Mouse (Mus musculus) CD4-positive, CD25-positive, alpha-beta regulatory T cell, adult 4 months (primary cell): ENCODE measurements around the gene Slc2a9. TPM values are rescaled to one million over a fixed set of nuclear protein-coding genes. Genes with fewer than 3 reads are reported as not detected.

Experiments
- ATAC-seq: one replicate; pipeline ENCODE4 v1.8.0; 2017
- polyA plus RNA-seq, 2 experiments: library from polyadenylated mRNA; unstranded; fragments of 100-300 nt; shearing (Covaris generic); gene quantifications; one replicate each; pipeline ENCODE4 v1.2.1; 2017

Gene Slc2a9
- polyA plus RNA-seq, 2 experiments from 2014 or later, result 7.9 TPM

DNA sequence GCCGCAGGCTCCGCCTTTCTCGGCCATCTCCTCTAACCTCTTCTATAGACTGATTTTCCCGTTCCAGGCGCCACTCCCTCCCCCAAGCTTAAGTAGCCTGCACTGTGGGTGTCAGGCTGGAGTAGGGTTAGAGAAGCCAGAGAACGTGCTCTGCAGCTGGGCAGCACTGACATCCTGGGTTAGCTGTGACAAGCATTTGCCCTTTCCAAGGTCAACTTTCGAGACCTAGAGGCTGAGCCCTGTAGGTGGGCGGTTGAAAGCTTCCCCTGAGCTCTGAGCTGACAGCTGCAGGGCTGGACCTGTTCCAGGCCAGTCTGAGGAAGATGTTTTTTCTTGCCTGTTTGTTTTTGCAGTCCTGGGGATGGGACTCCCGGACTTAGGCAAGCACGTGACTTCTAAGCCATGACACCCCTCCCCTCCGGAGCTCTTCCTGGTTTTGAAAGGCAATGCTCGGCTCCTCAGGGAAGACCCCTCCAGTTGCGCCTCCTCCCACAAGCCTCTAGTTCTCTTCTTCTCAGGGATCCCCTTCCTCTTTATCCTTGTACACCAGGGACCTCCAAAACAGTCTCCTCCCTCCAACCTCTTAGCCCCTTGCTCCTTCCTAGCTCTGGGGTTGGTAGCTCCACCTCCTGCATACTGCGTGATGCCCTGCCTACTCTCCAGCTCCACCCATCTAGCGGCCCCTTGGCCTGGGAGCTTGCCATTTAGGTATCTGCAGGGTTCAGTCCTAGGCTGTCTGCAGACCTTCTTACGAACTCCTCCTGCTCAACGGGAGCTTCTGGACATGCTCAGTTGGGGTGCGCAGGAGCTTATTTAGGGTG lies 136.1 kb downstream of the Slc2a9 start:
- no peak for ATAC-seq

DNA sequence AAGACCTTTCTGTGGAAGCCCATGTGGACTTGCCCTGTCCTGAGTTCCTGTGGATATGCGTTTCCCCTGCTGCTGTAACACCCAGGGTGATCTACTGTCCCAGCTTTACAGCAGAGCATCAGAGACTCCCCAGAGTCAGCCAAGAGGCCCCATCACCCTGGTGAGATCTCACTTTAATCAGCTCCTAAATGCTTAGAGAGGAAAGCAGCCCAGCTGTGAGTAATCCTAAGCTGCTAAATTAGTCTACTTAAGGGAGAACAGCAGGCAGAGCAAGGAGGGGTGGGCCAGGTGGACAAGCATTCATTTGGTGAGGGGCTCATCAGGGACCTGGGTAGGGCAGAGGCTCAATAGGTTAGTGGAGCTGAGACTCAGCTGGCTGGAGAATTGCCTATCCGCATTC lies 137.4 kb downstream of the Slc2a9 start:
- ATAC-seq, result no peak

DNA sequence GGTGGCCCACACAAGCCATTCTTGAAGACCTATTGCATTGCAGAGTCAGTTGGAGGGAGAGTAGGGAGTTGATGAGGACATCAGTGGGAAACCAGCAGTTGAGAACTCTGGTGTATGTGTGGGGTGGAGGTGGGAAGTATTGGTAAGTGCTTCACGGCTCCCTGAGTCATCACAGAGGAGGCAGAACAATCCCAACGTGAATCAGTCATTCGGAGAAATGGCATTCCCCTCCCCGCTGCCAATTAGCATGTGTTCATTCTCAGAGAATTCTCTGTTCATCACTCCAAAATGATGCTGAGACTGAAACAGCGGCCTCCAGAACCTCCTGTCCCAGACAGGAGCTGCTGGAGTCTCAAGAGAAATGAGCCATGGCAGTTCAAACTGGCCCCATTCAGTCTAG lies 138.5 kb downstream of the Slc2a9 start:
- ATAC-seq, result no peak

DNA sequence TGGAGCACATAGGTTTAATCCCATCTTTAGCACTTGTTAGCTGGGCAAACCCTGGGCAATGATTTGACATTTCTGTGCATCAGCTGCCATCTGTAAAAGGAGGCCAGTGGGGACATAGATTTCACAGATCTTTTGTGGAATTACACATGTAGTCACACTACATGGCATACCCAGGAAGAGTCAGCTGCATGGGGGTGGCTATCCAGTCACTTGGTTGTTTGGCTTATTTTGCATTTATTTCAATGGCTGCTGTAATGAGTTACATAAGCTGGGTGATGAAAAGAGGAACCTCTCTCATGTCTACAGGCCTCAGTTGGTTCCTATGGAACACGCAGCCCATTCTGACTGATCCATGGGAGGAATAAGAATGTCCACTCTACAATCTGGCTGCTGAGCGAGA lies 143.2 kb downstream of the Slc2a9 start:
- no peak for ATAC-seq

DNA sequence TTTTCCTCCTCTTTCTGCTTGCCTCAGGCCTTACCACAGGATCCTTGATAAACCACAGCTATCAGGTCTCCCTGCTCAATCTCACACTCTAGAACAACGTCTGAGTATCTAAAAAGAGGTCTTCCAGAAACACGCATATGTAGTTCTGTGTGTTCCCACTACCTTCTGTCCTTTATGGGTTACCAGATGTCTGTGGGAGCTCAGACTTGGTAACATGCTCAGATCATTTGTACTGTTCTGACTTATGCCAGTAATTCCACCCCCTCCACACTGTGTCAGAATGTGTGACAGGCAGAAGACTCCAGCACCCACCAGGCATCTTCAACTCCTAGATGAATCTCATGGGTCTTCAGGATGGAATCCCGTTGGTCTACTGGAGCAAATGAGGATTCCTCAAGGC lies 146.0 kb downstream of the Slc2a9 start:
- no peak for ATAC-seq

DNA sequence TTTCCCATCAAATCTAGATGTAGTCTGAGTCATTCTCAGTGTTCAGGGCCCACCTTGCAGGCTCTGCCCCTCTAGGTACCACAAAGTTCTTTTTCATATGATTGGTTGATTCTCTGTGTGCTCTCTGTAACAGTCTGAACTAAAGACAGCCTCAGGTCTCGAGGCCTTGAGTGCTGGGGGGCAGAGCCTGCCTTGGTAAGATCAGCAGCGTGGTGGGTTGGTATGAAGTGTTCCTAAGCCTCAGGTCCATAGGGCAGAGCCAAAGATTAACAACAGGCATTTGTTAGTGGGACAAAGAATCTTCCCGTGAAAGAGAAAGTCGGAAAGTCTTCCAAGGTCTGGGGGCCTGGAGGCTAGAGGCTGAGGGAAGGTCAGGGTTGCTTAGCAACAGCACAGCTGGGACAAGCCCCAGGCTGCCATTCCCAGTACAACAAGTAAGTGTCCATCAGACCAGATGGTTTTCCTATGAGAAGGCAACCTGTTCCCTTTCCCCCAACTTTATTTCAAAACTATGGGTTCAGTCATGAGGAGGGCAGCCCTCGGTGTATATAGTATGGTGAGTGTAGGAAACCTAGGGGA lies 152.5 kb downstream of the Slc2a9 start:
- ATAC-seq, result no peak

DNA sequence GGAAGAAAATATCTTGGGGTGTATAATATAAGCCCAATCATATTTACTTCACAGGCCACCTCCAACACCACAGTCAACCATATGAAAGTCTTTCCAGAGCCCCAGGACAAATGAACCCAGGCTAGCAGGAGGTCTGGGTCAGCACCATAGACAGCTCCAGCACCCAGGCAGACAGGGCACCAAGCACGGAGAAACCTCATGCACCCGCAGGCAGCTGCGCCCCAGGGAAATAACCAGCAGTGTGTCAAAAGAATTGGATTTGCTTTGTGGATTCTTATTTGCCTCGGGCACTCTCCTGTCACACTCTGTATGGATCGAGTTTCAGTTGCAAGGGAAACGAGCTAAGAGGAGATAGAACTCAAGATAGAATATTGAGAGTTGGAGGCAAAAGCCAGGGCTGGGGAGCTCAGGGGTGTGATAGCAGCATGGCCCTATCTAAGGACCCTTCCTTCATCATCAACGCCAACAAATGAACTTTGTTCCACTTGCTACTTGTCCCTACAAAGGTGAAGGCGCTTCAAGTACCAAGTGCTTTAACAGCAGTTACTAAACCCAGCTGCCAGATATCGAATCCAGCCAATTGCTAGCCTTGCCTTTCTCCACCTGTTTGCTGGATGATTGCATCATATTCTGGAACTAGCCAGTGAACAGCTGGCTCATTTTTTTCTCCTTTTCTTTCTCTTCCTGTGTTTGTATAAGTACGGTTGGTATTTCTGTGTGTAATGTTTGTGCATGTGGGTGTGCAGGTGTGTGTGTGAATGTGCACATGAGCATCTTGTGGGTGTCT lies 156.1 kb downstream of the Slc2a9 start:
- no peak for ATAC-seq

DNA sequence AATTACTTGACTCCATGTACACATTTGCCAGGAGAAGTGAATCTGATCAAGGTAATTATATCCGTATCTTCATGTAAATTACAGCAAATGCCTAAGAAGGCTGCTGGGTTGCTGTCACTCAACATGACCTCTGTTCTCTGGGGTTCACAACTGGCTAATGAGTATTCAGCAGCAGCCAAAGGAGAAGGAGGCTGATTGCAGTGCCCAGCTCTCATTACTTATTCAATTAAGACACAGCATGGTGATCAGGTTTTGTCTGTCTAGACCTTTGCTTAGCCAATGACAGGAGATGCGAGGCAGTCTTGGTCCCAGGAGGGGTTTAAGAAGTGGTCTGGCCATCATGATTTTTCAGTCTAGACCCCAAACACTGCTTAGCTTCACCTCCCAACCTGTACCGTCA lies 159.8 kb downstream of the Slc2a9 start:
- no peak for ATAC-seq

DNA sequence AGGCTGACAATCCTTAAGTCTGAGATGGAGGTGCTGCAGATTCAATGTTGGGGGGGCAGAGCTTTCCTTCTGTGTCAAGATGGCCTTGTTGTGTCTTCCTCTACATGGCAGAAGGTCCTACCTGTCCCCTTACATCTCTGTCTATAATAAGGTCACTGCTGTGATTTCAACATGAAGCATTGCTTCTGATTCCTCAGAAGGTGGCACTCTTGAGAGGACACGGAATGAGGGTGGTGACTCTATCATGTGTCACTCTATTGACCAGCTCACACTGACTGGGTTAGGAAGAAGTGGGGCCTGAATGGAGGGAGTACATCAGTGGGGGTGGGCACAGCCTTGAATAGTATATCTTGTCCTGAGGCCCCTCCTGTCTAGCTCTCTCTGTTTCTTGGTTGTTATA lies 168.4 kb downstream of the Slc2a9 start:
- ATAC-seq, result no peak

DNA sequence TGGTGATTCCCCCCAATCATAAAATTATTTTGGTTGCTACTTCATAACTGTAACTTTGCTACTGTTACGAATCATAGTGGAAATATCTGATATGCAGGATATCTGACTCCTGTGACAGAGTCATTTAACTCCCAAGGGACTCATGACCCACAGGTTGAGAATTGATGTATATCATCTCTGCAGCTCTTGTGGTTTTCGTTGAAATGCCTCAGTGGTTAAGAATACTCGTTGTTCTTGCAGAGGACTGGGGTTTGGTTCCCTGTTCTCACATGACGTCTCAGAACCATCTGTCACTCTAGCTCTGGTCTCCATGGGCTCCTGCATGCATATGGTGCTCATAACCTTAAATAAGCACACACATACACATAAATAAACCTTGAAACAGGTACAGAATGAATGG lies 169.6 kb downstream of the Slc2a9 start:
- no peak for ATAC-seq

DNA sequence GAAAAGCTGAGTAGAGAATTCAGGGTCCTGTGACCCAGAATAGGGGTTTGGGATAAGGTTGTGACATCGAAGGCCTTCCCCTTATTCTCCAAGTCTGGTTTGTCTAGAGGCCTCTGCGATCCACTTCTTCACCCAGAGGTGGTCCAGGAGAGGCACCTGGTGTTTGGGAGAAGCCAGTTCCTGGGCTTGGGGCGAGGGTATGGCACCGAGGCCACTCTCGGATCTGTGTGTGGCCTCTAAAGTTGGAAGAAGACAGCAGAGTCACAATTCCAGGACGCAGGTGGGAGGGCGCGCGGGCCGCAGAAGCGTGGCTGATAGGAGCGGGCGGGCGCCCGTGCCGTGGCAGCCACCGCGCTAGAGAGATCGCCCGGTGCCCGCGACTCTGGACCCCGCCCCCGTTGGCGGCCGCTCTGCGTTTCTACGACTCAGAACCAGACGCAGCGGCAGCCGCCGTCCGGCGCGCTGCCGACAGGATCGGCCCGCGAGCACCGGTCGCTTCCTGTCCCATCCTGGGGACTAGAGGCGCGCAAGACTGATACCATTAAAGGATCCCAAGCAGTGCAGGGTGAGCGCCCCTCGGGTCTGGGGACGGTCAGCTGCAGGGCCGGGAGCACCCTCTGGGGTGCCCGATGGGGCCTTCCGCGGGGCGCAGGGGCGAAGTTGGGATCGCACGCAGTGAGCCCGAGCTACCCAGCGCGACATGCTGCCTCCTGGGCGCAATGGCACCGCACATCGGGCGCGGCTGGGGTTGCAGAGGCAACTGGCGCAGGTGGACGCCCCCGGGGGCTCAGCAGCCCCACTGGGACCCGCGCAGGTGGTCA lies 183.8 kb downstream of the Slc2a9 start, which contains the start of gene Drd5:
TSS of gene Drd5 (plus strand) at position 402 of the 821 bp plus-strand sequence.
- no peak for ATAC-seq

DNA sequence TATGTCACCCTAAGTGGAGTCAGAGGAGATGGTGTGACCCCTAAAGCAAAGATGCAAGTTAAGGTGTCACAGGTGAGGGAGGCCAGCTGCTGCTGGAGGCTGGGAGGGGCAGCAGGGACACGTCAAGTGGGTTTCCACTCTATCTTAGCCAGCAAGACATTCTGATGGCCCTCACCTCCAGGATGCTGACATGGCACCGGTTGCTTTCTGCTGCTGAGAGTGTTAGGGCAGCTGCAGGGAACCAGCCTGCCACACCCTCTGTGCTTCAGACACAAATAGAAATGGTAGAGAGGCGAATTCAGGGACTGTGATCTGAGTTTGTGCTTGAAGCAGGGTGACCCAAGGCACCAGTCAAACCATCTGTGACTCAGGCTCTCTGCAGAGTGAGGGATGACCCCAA lies 193.1 kb downstream of the Slc2a9 start:
- no peak for ATAC-seq

DNA sequence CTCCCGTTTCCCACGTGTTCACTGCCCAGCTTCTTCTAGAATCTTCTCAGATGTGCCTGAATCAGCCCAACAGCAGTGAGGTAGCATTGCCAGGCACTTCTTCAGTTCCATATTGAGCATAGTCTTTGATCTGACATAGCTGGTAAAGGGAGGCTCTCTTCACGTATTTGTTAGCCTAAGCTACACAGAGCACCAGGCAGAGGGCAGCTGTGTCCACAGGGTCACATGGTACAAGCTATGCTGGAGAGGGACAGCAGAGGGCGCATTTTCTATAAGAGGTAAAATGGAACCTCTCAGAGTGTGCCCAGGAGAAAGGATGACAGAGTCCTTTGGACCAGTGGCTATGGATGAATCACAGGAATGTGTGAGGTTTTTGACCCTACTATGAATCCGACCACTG lies 194.1 kb downstream of the Slc2a9 start:
- peak; percentile 54 for ATAC-seq

DNA sequence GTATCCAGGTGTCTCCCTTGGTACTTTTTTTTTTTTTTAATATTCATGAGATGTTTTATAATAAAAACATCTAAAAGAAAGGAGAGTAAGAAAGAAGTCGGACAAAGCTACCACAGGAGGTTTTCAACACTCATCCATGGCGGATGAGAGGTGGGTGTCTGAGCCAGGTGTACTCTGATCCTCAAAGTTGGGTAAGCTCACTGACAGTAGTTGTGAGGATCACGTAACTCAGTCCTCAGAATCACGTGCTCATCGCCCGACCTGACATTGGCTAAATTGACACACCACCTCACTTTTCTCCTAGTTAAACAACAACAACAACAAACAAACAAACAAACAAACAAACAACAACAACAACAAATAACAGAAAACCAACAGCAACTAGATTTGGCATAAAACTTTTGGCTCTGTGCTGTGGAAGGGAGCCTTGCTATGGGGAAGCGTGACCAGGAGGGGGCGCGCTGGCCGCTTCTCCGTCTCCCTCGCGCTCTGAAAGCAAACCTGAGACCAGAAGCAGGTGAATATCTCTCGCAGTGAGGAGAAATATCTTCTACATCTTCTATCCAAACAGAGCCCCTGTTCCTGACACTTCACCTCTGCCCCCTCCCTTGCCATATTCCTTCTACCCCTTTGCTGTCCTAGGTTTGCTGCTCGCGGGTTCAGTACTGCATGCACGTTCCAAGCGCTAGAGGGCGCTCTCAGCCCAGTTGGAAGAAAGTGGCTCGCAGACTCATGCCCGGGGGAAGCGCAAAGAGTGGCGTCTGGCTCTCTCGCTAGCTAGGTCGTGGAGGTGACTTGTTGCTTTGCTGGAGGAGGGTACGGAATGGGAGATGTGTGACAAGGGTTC lies 195.5 kb downstream of the Slc2a9 start:
- ATAC-seq, result peak; percentile 87

DNA sequence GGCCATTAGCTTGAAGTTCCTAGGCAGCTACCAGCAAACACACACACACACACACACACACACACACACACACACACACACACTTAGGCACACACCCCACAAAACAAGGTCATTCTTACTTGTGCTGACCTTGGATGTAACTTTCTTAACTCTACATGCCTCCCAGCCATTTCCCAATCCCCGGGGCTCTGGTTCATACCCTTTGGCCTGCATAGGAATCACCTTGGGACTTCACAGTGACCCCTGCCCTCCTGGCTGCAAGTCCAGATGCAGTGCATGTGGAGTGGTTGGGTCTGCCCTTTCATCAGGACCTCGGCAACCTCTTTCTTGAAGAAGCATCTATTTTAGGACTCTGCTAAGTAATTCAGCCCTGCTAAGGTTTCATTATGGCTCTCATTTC lies 197.7 kb downstream of the Slc2a9 start:
- no peak for ATAC-seq

DNA sequence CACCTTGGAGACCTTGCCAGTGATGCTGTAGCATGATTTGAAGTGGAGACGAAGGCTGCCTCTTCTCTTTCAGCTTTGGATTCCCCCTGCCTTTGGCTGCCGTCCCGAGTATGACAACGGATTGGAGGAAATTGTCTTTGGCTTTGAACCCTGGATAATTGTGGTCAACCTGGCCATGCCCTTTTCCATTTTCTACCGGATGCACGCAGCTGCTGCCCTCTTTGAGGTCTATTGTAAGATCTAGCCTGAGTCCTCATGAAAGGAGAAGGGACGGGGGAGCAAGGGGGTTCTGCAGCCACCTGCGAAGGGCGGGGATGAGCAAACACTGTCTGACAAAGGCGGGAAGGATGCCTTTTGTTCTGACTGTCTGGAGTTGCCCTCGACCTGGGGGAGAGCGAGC lies 200.3 kb downstream of the Slc2a9 start:
- ATAC-seq, result no peak

DNA sequence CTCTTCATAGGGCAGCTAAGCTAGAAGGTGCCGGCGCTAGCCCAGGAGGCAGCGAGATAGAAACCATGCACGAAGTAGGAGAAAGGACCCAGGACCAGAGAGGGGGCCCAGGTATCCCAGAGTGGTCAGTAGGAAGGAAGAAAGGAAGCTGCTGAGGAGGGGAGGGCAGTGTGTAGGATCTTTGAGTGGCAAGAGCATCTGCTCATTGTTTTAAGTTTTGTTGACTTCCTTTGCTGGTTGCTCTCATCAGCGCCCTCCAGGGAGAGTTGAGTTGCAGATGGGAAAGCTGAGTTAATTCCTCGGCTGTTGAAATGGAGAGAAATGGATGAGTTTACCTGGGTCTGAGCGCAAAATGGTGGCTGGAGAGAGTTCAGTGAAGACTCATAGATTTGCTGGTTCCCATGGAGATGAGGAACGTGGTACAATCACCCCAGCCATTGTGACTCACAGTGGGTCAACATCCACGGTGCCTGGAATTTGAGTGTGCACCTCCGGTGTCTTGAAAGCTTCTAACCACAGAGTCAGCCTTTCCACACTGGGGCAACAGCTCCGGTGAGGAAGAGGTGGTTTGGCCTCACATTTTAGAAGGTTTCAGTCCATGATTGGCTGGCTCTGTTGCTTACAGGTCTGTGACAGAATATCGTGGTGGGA lies 201.1 kb downstream of the Slc2a9 start:
- no peak for ATAC-seq
